9 mouse cellular contexts compared by ENCODE assay signal in genomic region chr7:119673465-119673864, GRCm38 (mm10). TPM values are rescaled to one million over a fixed set of nuclear protein-coding genes. Genes with fewer than 3 reads are reported as not detected.
DNase-seq lines count a peak whose midpoint lies in the region; ATAC-seq and TF ChIP-seq lines count a peak whose summit lies in the region.
"Had no signal": no experiment of that assay in that cellular context is flagged by ENCODE, and none has a peak within 500 bp of the region (broad histone marks: within the 10 kb centered on the region; RNA-seq: fewer than 3 reads in every experiment).

No protein-coding gene starts in this region.

- TF ChIP-seq CTCF in bone marrow, adult 2 months (IDR thresholded peaks at IDR 0.05; ENCODE audit: control insufficient read depth, insufficient read depth, low read length) = peak; percentile 62

- no peak overlapping the region for H3K4me3 ChIP-seq in kidney, embryonic 15.5 days (replicated peaks)
- no peak overlapping the region for H3K4me3 ChIP-seq in bone marrow, adult 2 months (replicated peaks; ENCODE audit: control insufficient read depth, low read depth, low read length)
- H3K4me3 ChIP-seq in forebrain, embryonic 14.5 days (ENCODE audit: low read depth, low read length) = no peak overlapping the region
- H3K4me3 ChIP-seq: erythroblast, embryonic 14.5 days had no signal

- peaks cover 4% of the 10 kb centered on the region; the same call in 1 of the 2 replicates for H3K27me3 ChIP-seq in kidney, embryonic 15.5 days
- H3K27me3 ChIP-seq in forebrain, embryonic 14.5 days (replicated peaks; ENCODE audit: control insufficient read depth, insufficient read depth, low read length) = no peaks in the 10 kb centered on the region

- H3K4me2 ChIP-seq in kidney, embryonic 15.5 days = no peak overlapping the region
- no peak overlapping the region for H3K4me2 ChIP-seq in forebrain, embryonic 14.5 days (ENCODE audit: low read length)

- no peaks in the 10 kb centered on the region for H3K4me1 ChIP-seq in kidney, embryonic 15.5 days
- H3K4me1 ChIP-seq in bone marrow, adult 2 months (ENCODE audit: control insufficient read depth, insufficient read depth, low read length) = no peaks in the 10 kb centered on the region
- no peaks in the 10 kb centered on the region for H3K4me1 ChIP-seq in forebrain, embryonic 14.5 days (ENCODE audit: control insufficient read depth, insufficient read depth, low read length)

- ATAC-seq in kidney, embryonic 15.5 days (replicated peaks; ENCODE audit: low FRiP score) = no peak; the same call in 1 of the 2 replicates
- ATAC-seq in forebrain, embryonic 14.5 days = peak; percentile 52; the same call in 1 of the 2 replicates
- no peak for ATAC-seq in inflammation-experienced regulatory T-cells, adult 6 months

- H3K9me3 ChIP-seq in kidney, embryonic 15.5 days (replicated peaks) = no peaks in the 10 kb centered on the region
- no peaks in the 10 kb centered on the region for H3K9me3 ChIP-seq in forebrain, embryonic 14.5 days (replicated peaks; ENCODE audit: control insufficient read depth, low read length)

- H3K36me3 ChIP-seq in kidney, embryonic 15.5 days = no peaks in the 10 kb centered on the region
- no peaks in the 10 kb centered on the region for H3K36me3 ChIP-seq in forebrain, embryonic 14.5 days (ENCODE audit: control insufficient read depth, insufficient read depth, low read length)

- 22% methylated on average over 6 of the region's 6 CpGs for WGBS in kidney, embryonic 15.5 days
- whole genome bisulfite sequencing in bone marrow, adult 2 months = 12% methylated on average over 6 of the region's 6 CpGs
- 18% methylated on average over 6 of the region's 6 CpGs for WGBS in forebrain, embryonic 14.5 days
- WGBS in large intestine, adult 2 months = 17% methylated on average over 6 of the region's 6 CpGs

- no peak overlapping the region for H3K27ac ChIP-seq in kidney, embryonic 15.5 days
- H3K27ac ChIP-seq in bone marrow, adult 2 months (ENCODE audit: control insufficient read depth, insufficient read depth, low read depth, low read length, poor library complexity) = no peak overlapping the region
- no peak overlapping the region for H3K27ac ChIP-seq in forebrain, embryonic 14.5 days (ENCODE audit: low read depth, low read length)

- no peak overlapping the region for H3K9ac ChIP-seq in kidney, embryonic 15.5 days
- H3K9ac ChIP-seq in forebrain, embryonic 14.5 days (ENCODE audit: low read length) = no peak overlapping the region

- TF ChIP-seq POLR2A in bone marrow, adult 2 months (IDR thresholded peaks at IDR 0.05; ENCODE audit: borderline replicate concordance, control insufficient read depth, low read depth, low read length) = no peak

- peak; percentile 53 for DNase-seq in kidney, adult 9 months
- DNase-seq in forebrain, embryonic 14.5 days (ENCODE audit: low spot score) = peak; percentile 79
- DNase-seq in large intestine, adult 2 months (ENCODE audit: low read depth, low spot score) = peak; percentile 2
- DNase-seq in lung, postnatal 10 days = peak; percentile 34
- peak; percentile 18 for DNase-seq in right cerebral cortex, adult 18-20 months

RNA-seq across cellular contexts. Expression of gene Acsm4, which starts 16.4 kb away (rescaled TPM):
- not detected in 2 replicates for polyA plus RNA-seq in kidney, embryonic 15.5 days (2015; fragmentation: Nextera tagmentation; extraction: Ambion mirVana)
- polyA plus RNA-seq in bone marrow, adult 2 months (2011; ENCODE audit: insufficient read depth, insufficient read length, low replicate concordance, missing spikeins) = not detected in 2 replicates
- polyA plus RNA-seq in forebrain, embryonic 14.5 days (2014; fragmentation: Nextera tagmentation; extraction: Ambion mirVana) = not detected in 2 replicates
- not detected in 2 replicates for polyA plus RNA-seq in large intestine, adult 2 months (2012; rRNA removed)
- not detected for polyA plus RNA-seq in inflammation-experienced regulatory T-cells, adult 6 months (2017; shearing (Covaris generic))
- polyA plus RNA-seq: erythroblast, embryonic 14.5 days had no signal

RNA-seq across cellular contexts. Expression of gene Thumpd1, which starts 47.1 kb away (rescaled TPM):
- 77.0 and 80.1 TPM in 2 replicates for polyA plus RNA-seq in kidney, embryonic 15.5 days (2015; fragmentation: Nextera tagmentation; extraction: Ambion mirVana)
- 12.6 and 14.6 TPM in 2 replicates for polyA plus RNA-seq in bone marrow, adult 2 months (2011; ENCODE audit: insufficient read depth, insufficient read length, low replicate concordance, missing spikeins)
- polyA plus RNA-seq in forebrain, embryonic 14.5 days (2014; fragmentation: Nextera tagmentation; extraction: Ambion mirVana) = 92.9 and 102 TPM in 2 replicates
- 8.6 and 9.9 TPM in 2 replicates for polyA plus RNA-seq in large intestine, adult 2 months (2012; rRNA removed)
- 10 to 100 TPM; 38.8 to 56.0 (median 54.1) TPM for polyA plus RNA-seq in inflammation-experienced regulatory T-cells, adult 6 months (2017; shearing (Covaris generic))

Comparison
In these comparisons a context has a peak if more than half of its experiments do, and no peak if none do; other contexts are left out.
1. DNase-seq: peak in every context shown above with its lines; median percentile 79 in forebrain, embryonic 14.5 days; 53 in kidney, adult 9 months; 34 in lung, postnatal 10 days; 18 in right cerebral cortex, adult 18-20 months; 2 in large intestine, adult 2 months.